Mouse (Mus musculus) B cell, adult 67 days (primary cell): ENCODE data around the gene Lmbr1l. TPM values are rescaled to one million over a fixed set of nuclear protein-coding genes. Genes with fewer than 3 reads are reported as not detected.

Source experiments
- total RNA-seq, 2 experiments: library from RNA; stranded (reverse); gene quantifications; 4 replicates each; pipeline ENCODE4 v1.2.4; 2023

Gene Lmbr1l
- total RNA-seq, result 100 to 1,000 TPM; 266 to 275 TPM

GRCm38 (mm10) chr15:98917538-98918498 lies at the start of gene Lmbr1l:
Lmbr1l (minus strand) TSS chr15:98918231.

GRCm38 (mm10) chr15:98953401-98954356 lies 35.6 kb upstream of the Lmbr1l start, which contains the start of the genes Gm49450 and Tuba1a:
Gm49450 (minus strand) TSS chr15:98953551.
Tuba1a (minus strand) TSS chr15:98953703.

GRCm38 (mm10) chr15:98934217-98934839 lies 16.3 kb upstream of the Lmbr1l start, which contains the start of gene Tuba1b:
Tuba1b (minus strand) TSS chr15:98934565.

GRCm38 (mm10) chr15:98897928-98898800 lies 19.9 kb downstream of the Lmbr1l start, which contains the start of gene Dhh:
Dhh (minus strand) TSS chr15:98898540.

GRCm38 (mm10) chr15:98893940-98894745 lies 23.9 kb downstream of the Lmbr1l start, which contains the start of gene Rhebl1:
Rhebl1 (minus strand) TSS chr15:98894540.

GRCm38 (mm10) chr15:98871070-98871915 lies 46.7 kb downstream of the Lmbr1l start, which contains the start of gene Kmt2d:
Kmt2d (minus strand) TSS chr15:98871204.

Other genes with a start within 250 kb of the Lmbr1l start
- gene Rnd1, start 240.8 kb downstream of the Lmbr1l start, total RNA-seq, result not detected
- gene Ccdc65, start 210.0 kb downstream of the Lmbr1l start, total RNA-seq, result not detected
- 10 to 100 TPM; 24.6 to 26.6 TPM for gene Fkbp11, start 190.0 kb downstream of the Lmbr1l start, total RNA-seq
- gene Arf3, start 155.0 kb downstream of the Lmbr1l start, total RNA-seq, result 10 to 100 TPM; 89.5 to 91.6 TPM
- under 1 TPM; 0.83 to 0.87 TPM for gene Wnt10b, start 140.1 kb downstream of the Lmbr1l start, total RNA-seq
- not detected for gene Wnt1, start 128.4 kb downstream of the Lmbr1l start, total RNA-seq
- gene Ddn, start 108.7 kb downstream of the Lmbr1l start, total RNA-seq, result under 1 TPM; 0.23 to 0.30 TPM
- gene Prkag1, start 86.7 kb downstream of the Lmbr1l start, total RNA-seq, result 10 to 100 TPM; 76.9 to 79.0 TPM
- 100 to 1,000 TPM; 192 to 206 TPM for gene Kmt2d, start 47.0 kb downstream of the Lmbr1l start, total RNA-seq
- 10 to 100 TPM; 19.5 to 22.6 TPM for gene Rhebl1, start 23.7 kb downstream of the Lmbr1l start, total RNA-seq
- under 1 TPM in 1 of 2 experiments, not detected in 1; 0.65 TPM for gene Dhh, start 19.7 kb downstream of the Lmbr1l start, total RNA-seq
- gene Tuba1b, start 16.3 kb upstream of the Lmbr1l start, total RNA-seq, result 100 to 1,000 TPM; 145 to 154 TPM
- gene Gm49450, start 35.3 kb upstream of the Lmbr1l start, total RNA-seq, result not detected
- 100 to 1,000 TPM in 1 of 2 experiments, 10 to 100 TPM in 1; 83.7 to 117 TPM for gene Tuba1a, start 35.5 kb upstream of the Lmbr1l start, total RNA-seq
- gene Tuba1c, start 111.7 kb upstream of the Lmbr1l start, total RNA-seq, result 10 to 100 TPM; 53.7 to 71.4 TPM
- not detected for gene Prph, start 136.9 kb upstream of the Lmbr1l start, total RNA-seq
- under 1 TPM; 0.23 to 0.42 TPM for gene Troap, start 156.3 kb upstream of the Lmbr1l start, total RNA-seq
- gene C1ql4, start 169.6 kb upstream of the Lmbr1l start, total RNA-seq, result not detected
- gene Dnajc22, start 174.9 kb upstream of the Lmbr1l start, total RNA-seq, result not detected
- gene Spats2, start 207.7 kb upstream of the Lmbr1l start, total RNA-seq, result not detected